Mouse (Mus musculus) ES-E14 (cell line): ENCODE measurements at regions not wholly inside any gene's neighbourhood (a gene's known extent, or its start where the extent isn't known, plus 50 kb on each side); places are given as distances from the start of the nearest gene placed in this dataset.

Experiments
- DNase-seq: peaks from one replicate; pipeline ENCODE4 v3.0.0-alpha.2; 2013; ENCODE audit warnings: low read depth, low spot score
- H3K27ac ChIP-seq: 2 replicates; pipeline ENCODE4 v1.5.1; 2012; ENCODE audit warnings: low read depth, mild to moderate bottlenecking, low read length, moderate library complexity, mixed read lengths; ENCODE audit not compliant: poor library complexity, insufficient read depth, severe bottlenecking
- H3K36me3 ChIP-seq: 2 replicates; pipeline ENCODE4 v1.6.1; 2012; ENCODE audit warnings: mild to moderate bottlenecking, low read length, moderate library complexity, mixed read lengths; ENCODE audit not compliant: control insufficient read depth, poor library complexity, insufficient read depth, severe bottlenecking
- H3K4me1 ChIP-seq, 2 experiments: fragments of 150-350 bp in 1 of 2; sonication (generic) in 1 of 2; 2 replicates each; pipeline ENCODE4 v1.6.1; 2012; ENCODE audit warnings: low read length in 2 of 2, mild to moderate bottlenecking in 1 of 2, mixed read lengths in 1 of 2; ENCODE audit not compliant: control insufficient read depth in 2 of 2, insufficient read depth in 2 of 2, poor library complexity in 1 of 2
- H3K4me3 ChIP-seq, 2 experiments: fragments of 150-350 bp in 1 of 2; sonication (generic) in 1 of 2; 2 replicates each; pipeline ENCODE4 v1.5.1; 2012; ENCODE audit warnings: low read length in 2 of 2, low read depth in 1 of 2, mild to moderate bottlenecking in 1 of 2, mixed read lengths in 1 of 2; ENCODE audit not compliant: insufficient read depth in 1 of 2, poor library complexity in 1 of 2, severe bottlenecking in 1 of 2
- H3K9ac ChIP-seq: 2 replicates; pipeline ENCODE4 v1.6.1; 2012; ENCODE audit warnings: low read depth, mild to moderate bottlenecking, low read length, mixed read lengths; ENCODE audit not compliant: poor library complexity, insufficient read depth, severe bottlenecking
- H3K9me3 ChIP-seq: fragments of 150-350 bp; sonication (generic); 2 replicates; pipeline ENCODE4 v1.6.1; 2012; ENCODE audit warnings: low read depth, mild to moderate bottlenecking, low read length; ENCODE audit not compliant: control insufficient read depth, insufficient read depth
- CHD2 ChIP-seq: IDR thresholded peaks from 2 replicates; pipeline ENCODE4 v1.6.1; 2014; ENCODE audit warnings: mild to moderate bottlenecking, low read depth, low read length, inconsistent platforms
- HCFC1 ChIP-seq: IDR thresholded peaks from 2 replicates; pipeline ENCODE4 v1.6.1; 2012; ENCODE audit warnings: low read length, inconsistent platforms, borderline replicate concordance; ENCODE audit not compliant: insufficient read depth
- MAFK ChIP-seq: IDR thresholded peaks from 2 replicates; pipeline ENCODE4 v1.6.1; 2014; ENCODE audit warnings: mild to moderate bottlenecking, low read depth, low read length, inconsistent platforms; ENCODE audit not compliant: insufficient read depth
- ZC3H11A ChIP-seq: IDR thresholded peaks from 2 replicates; pipeline ENCODE4 v1.6.1; 2012; ENCODE audit warnings: low read depth, mild to moderate bottlenecking, inconsistent platforms, low read length, borderline replicate concordance
- ZNF384 ChIP-seq: IDR thresholded peaks from 2 replicates; pipeline ENCODE4 v1.6.1; 2012; ENCODE audit warnings: low read depth, low read length, inconsistent platforms
- in situ Hi-C, 2 experiments: fragments of 600-800 bp; cut with MboI; formaldehyde crosslinking; loops; one replicate each; pipeline ENCODE4 v1.15.1; 2025; ENCODE audit warnings: low sequenced_read_pairs in 2 of 2, inconsistent platforms in 1 of 2; ENCODE audit not compliant: unreplicated experiment in 2 of 2

- H3K9ac ChIP-seq: no peak overlapping the region
- no peak overlapping the region for H3K4me3 ChIP-seq
- in situ Hi-C loops: no loop called here
- no peaks in the 10 kb centered on the region for H3K36me3 ChIP-seq
- DNase-seq: no peak
- H3K27ac ChIP-seq: no peak overlapping the region
- H3K9me3 ChIP-seq: no peaks in the 10 kb centered on the region
- TF ChIP-seq ZC3H11A (no peak), CHD2 (no peak), ZNF384 (no peak), MAFK (no peak), HCFC1 (no peak)
- no peaks in the 10 kb centered on the region for H3K4me1 ChIP-seq
Measured at GRCm38 (mm10) chrX:140280016-140280415, 62.0 kb upstream of the Frmpd3 start.
